Mouse (Mus musculus): ENCODE measurements around the gene Cds1. TPM values are rescaled to one million over a fixed set of nuclear protein-coding genes. Genes with fewer than 3 reads are reported as not detected.

Cds1 gene
- 0.54 and 1.0 TPM in 2 replicates for polyA plus RNA-seq (2014; fragmentation: Nextera tagmentation; extraction: Ambion mirVana)

DNA sequence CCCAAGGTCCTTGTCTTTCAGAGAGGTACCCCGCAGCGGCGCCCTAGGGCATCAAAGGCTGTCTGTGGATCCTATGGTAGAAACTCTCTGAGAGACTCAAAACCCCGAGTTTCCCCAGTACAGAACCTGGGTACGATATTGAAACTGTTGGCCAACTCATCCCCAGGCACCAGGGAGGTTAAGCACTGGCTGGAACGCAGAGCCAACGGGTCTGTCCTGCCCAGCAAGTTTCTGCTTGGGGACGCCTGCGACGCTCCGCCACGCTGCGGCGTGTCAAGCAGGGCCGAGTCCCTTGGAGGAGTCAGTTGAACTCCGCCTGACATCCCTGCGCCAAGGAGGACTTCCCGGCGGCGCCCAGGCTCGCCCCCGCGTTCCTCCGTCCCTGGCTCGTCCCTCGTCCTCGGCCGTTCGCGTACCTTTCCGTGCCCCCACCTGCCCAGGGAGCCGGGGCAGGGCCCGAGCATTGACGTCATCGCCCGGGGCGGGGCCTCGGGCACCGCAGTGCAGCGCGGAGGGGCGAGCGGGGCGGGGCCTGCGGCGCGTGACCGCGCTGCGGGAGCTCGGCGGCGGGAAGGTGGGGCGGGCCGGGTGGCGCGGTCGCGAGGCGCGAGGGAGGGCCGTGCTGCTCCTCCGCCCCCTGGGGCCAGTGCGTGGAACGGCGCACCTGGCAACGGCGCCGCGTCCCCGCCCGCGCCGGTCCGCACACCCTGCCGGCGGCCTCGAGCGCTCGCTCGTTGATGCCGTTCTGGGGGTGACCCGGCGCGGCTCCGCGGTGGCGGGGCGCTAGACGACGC lies at the start of gene Cds1:
Cds1 (plus strand) TSS at position 577 of the 794 bp plus-strand sequence.
- Histone ChIP-seq H3K27me3 (ENCODE audit: control insufficient read depth, insufficient read depth, low read length) (peaks cover 60% of the 10 kb centered on the region), H3K9me3 (ENCODE audit: control insufficient read depth, low read length) (no peaks in the 10 kb centered on the region), H3K27ac (replicated peaks in 1 of 2; ENCODE audit: control insufficient read depth in 1 of 2, insufficient read depth in 1 of 2, low read depth in 2 of 2, low read length in 2 of 2) (no peak within 1 kb of the TSS), H3K4me3 (ENCODE audit: control insufficient read depth in 1 of 2, insufficient read depth in 1 of 2, low read depth in 1 of 2, low read length in 2 of 2) (peak within 1 kb of the TSS; percentile 50 to 73), H3K9ac (ENCODE audit: low read length) (peak within 1 kb of the TSS; percentile 56), H3K4me2 (ENCODE audit: low read length) (peak within 1 kb of the TSS; percentile 88), H3K36me3 (ENCODE audit: control insufficient read depth, insufficient read depth, low read length) (no peaks in the 10 kb centered on the region), H3K4me1 (ENCODE audit: control insufficient read depth in 2 of 2, insufficient read depth in 2 of 2, low read length in 2 of 2) (0 out of 4 replicates have a peak, but pooled peaks cover 0 to 4% of the 10 kb centered on the region in 2 experiments)
- ATAC-seq (ENCODE audit: insufficient number of reproducible peaks, insufficient read depth, low FRiP score, low read depth) = peak; percentile 76
- WGBS = under 1% methylated on average over 90 of the region's 91 CpGs

DNA sequence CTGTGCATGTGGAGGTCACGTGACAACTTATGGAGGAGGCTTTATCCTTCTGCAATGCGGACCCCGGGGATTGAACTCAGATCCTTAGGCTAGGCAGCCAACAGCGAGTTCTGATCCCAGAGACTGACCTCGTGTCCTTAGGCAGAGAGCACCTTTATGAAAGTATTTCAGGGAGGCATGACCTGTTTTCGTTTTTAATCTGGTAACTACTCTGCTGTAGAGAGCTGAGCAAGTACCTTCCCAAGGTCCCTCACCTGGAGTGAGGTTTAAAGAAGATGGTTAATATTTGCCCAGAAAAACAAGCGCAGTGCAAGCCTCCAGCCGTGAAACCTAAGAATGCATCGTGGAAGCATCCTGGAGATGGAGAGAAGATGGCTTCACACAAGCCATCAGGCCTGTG lies 40.7 kb upstream of the Cds1 start:
- Histone ChIP-seq H3K9ac (ENCODE audit: low read length) (no peak overlapping the region), H3K27ac (replicated peaks in 1 of 2; ENCODE audit: control insufficient read depth in 1 of 2, insufficient read depth in 1 of 2, low read depth in 2 of 2, low read length in 2 of 2) (no peak overlapping the region), H3K4me2 (ENCODE audit: low read length) (no peak overlapping the region), H3K4me1 (ENCODE audit: control insufficient read depth in 2 of 2, insufficient read depth in 2 of 2, low read length in 2 of 2) (no peaks in the 10 kb centered on the region), H3K9me3 (ENCODE audit: control insufficient read depth, low read length) (no peaks in the 10 kb centered on the region), H3K36me3 (ENCODE audit: control insufficient read depth, insufficient read depth, low read length) (no peaks in the 10 kb centered on the region), H3K4me3 (ENCODE audit: control insufficient read depth in 1 of 2, insufficient read depth in 1 of 2, low read depth in 1 of 2, low read length in 2 of 2) (no peak overlapping the region), H3K27me3 (ENCODE audit: control insufficient read depth, insufficient read depth, low read length) (no peaks in the 10 kb centered on the region)
- WGBS = 82% methylated on average over 9 of the region's 9 CpGs
- no peak for ATAC-seq (ENCODE audit: insufficient number of reproducible peaks, insufficient read depth, low FRiP score, low read depth)

GRCm38 (mm10) chr5:101724756-101725155 lies 40.2 kb upstream of the Cds1 start:
- H3K27ac ChIP-seq (replicated peaks in 1 of 2; ENCODE audit: control insufficient read depth in 1 of 2, insufficient read depth in 1 of 2, low read depth in 2 of 2, low read length in 2 of 2) = no peak overlapping the region
- H3K27me3 ChIP-seq (ENCODE audit: control insufficient read depth, insufficient read depth, low read length) = no peaks in the 10 kb centered on the region
- H3K9me3 ChIP-seq (ENCODE audit: control insufficient read depth, low read length) = no peaks in the 10 kb centered on the region
- 92% methylated on average over 16 of the region's 16 CpGs for whole genome bisulfite sequencing
- no peak overlapping the region for H3K9ac ChIP-seq (ENCODE audit: low read length)
- H3K4me2 ChIP-seq (ENCODE audit: low read length) = no peak overlapping the region
- no peak for ATAC-seq (ENCODE audit: insufficient number of reproducible peaks, insufficient read depth, low FRiP score, low read depth)
- no peaks in the 10 kb centered on the region for H3K4me1 ChIP-seq (ENCODE audit: control insufficient read depth in 2 of 2, insufficient read depth in 2 of 2, low read length in 2 of 2)
- H3K4me3 ChIP-seq (ENCODE audit: control insufficient read depth in 1 of 2, insufficient read depth in 1 of 2, low read depth in 1 of 2, low read length in 2 of 2) = no peak overlapping the region
- H3K36me3 ChIP-seq (ENCODE audit: control insufficient read depth, insufficient read depth, low read length) = no peaks in the 10 kb centered on the region

GRCm38 (mm10) chr5:101725703-101726102 lies 39.2 kb upstream of the Cds1 start:
- Histone ChIP-seq H3K4me2 (ENCODE audit: low read length) (no peak overlapping the region), H3K9me3 (ENCODE audit: control insufficient read depth, low read length) (no peaks in the 10 kb centered on the region), H3K27ac (replicated peaks in 1 of 2; ENCODE audit: control insufficient read depth in 1 of 2, insufficient read depth in 1 of 2, low read depth in 2 of 2, low read length in 2 of 2) (no peak overlapping the region), H3K9ac (ENCODE audit: low read length) (no peak overlapping the region), H3K4me1 (ENCODE audit: control insufficient read depth in 2 of 2, insufficient read depth in 2 of 2, low read length in 2 of 2) (no peaks in the 10 kb centered on the region), H3K4me3 (ENCODE audit: control insufficient read depth in 1 of 2, insufficient read depth in 1 of 2, low read depth in 1 of 2, low read length in 2 of 2) (no peak overlapping the region), H3K27me3 (ENCODE audit: control insufficient read depth, insufficient read depth, low read length) (no peaks in the 10 kb centered on the region), H3K36me3 (ENCODE audit: control insufficient read depth, insufficient read depth, low read length) (no peaks in the 10 kb centered on the region)
- 71% methylated on average over 8 of the region's 8 CpGs for WGBS
- no peak for ATAC-seq (ENCODE audit: insufficient number of reproducible peaks, insufficient read depth, low FRiP score, low read depth)

- Histone ChIP-seq H3K4me1 (ENCODE audit: control insufficient read depth in 2 of 2, insufficient read depth in 2 of 2, low read length in 2 of 2) (no peaks in the 10 kb centered on the region), H3K4me2 (ENCODE audit: low read length) (no peak overlapping the region), H3K9me3 (ENCODE audit: control insufficient read depth, low read length) (no peaks in the 10 kb centered on the region), H3K4me3 (ENCODE audit: control insufficient read depth in 1 of 2, insufficient read depth in 1 of 2, low read depth in 1 of 2, low read length in 2 of 2) (no peak overlapping the region), H3K9ac (ENCODE audit: low read length) (no peak overlapping the region), H3K36me3 (ENCODE audit: control insufficient read depth, insufficient read depth, low read length) (no peaks in the 10 kb centered on the region), H3K27me3 (ENCODE audit: control insufficient read depth, insufficient read depth, low read length) (no peaks in the 10 kb centered on the region), H3K27ac (replicated peaks in 1 of 2; ENCODE audit: control insufficient read depth in 1 of 2, insufficient read depth in 1 of 2, low read depth in 2 of 2, low read length in 2 of 2) (no peak overlapping the region)
- ATAC-seq (ENCODE audit: insufficient number of reproducible peaks, insufficient read depth, low FRiP score, low read depth) = no peak
- 67% methylated on average over 6 of the region's 6 CpGs for WGBS
Observed at GRCm38 (mm10) chr5:101726371-101726770, 38.6 kb upstream of the Cds1 start.

DNA sequence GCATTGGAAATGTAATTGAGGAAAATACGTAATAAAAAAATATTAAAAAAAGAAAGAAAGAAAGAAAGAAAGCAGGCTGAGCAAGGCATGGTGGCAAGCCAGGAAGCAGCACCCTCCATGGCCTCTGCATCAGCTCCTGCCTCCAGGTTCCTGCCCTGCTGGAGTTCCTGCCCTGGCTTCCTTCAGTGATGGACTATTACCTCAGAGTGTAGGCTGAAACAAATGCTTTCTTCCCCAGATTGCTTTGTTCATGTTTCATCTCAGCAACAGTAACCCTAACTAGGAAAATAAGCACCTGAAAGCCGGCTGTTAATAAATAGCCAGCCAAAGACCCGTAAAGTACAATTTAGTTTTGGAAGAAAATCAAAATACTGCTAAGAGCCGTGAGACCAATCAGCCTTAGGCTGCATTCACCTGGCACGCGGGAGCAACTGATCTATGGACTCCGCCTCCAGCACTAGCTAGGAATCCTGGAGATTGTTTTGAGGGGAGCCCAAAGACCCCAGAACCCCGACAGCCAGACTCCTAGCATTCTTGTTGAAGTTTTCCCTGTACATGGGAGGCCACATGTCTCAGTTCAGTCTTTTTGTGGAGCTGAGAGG lies 36.5 kb upstream of the Cds1 start:
- 78% methylated on average over 8 of the region's 8 CpGs for WGBS
- H3K4me1 ChIP-seq (ENCODE audit: control insufficient read depth in 2 of 2, insufficient read depth in 2 of 2, low read length in 2 of 2) = no peaks in the 10 kb centered on the region

GRCm38 (mm10) chr5:101737341-101737740 lies 27.6 kb upstream of the Cds1 start:
- 69% methylated on average over 3 of the region's 3 CpGs for WGBS
- Histone ChIP-seq H3K4me2 (ENCODE audit: low read length) (no peak overlapping the region), H3K27me3 (ENCODE audit: control insufficient read depth, insufficient read depth, low read length) (no peaks in the 10 kb centered on the region), H3K4me3 (ENCODE audit: control insufficient read depth in 1 of 2, insufficient read depth in 1 of 2, low read depth in 1 of 2, low read length in 2 of 2) (no peak overlapping the region), H3K27ac (replicated peaks in 1 of 2; ENCODE audit: control insufficient read depth in 1 of 2, insufficient read depth in 1 of 2, low read depth in 2 of 2, low read length in 2 of 2) (no peak overlapping the region), H3K9ac (ENCODE audit: low read length) (no peak overlapping the region), H3K36me3 (ENCODE audit: control insufficient read depth, insufficient read depth, low read length) (no peaks in the 10 kb centered on the region), H3K4me1 (ENCODE audit: control insufficient read depth in 2 of 2, insufficient read depth in 2 of 2, low read length in 2 of 2) (no peaks in the 10 kb centered on the region), H3K9me3 (ENCODE audit: control insufficient read depth, low read length) (no peaks in the 10 kb centered on the region)
- ATAC-seq (ENCODE audit: insufficient number of reproducible peaks, insufficient read depth, low FRiP score, low read depth) = no peak

More for the DNA sequence above, 36.5 kb upstream of the Cds1 start:
- no peak overlapping the region for H3K27ac ChIP-seq (replicated peaks in 1 of 2; ENCODE audit: control insufficient read depth in 1 of 2, insufficient read depth in 1 of 2, low read depth in 2 of 2, low read length in 2 of 2)
- no peak overlapping the region for H3K4me3 ChIP-seq (ENCODE audit: control insufficient read depth in 1 of 2, insufficient read depth in 1 of 2, low read depth in 1 of 2, low read length in 2 of 2)
- no peaks in the 10 kb centered on the region for H3K36me3 ChIP-seq (ENCODE audit: control insufficient read depth, insufficient read depth, low read length)
- ATAC-seq (ENCODE audit: insufficient number of reproducible peaks, insufficient read depth, low FRiP score, low read depth) = no peak
- H3K4me2 ChIP-seq (ENCODE audit: low read length) = no peak overlapping the region
- H3K27me3 ChIP-seq (ENCODE audit: control insufficient read depth, insufficient read depth, low read length) = no peaks in the 10 kb centered on the region
- no peak overlapping the region for H3K9ac ChIP-seq (ENCODE audit: low read length)
- H3K9me3 ChIP-seq (ENCODE audit: control insufficient read depth, low read length) = no peaks in the 10 kb centered on the region

Data from heart, embryonic 14.5 days (tissue).